25 mouse cellular contexts compared by ENCODE assay signal in the genomic region with DNA sequence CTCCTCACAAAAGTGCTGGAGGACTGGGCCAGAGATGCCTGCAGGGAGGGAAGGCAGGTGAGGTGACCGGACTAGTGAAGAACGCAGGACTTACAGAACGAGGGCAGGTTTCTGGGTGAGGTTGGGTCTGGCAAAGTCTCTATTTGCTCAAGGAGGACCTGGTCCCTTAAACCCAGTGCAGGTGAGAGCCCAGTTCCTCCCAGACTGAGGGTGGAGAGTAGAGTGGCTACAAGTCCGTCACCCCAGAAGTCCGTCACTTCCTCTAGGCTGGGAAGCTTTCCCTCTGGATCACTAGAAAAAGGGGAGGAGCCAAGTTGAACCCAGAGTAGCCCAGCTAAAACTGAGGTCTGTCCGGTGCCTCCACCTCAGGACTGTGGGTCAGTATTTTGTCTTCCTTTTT. TPM values are rescaled to one million over a fixed set of nuclear protein-coding genes. Genes with fewer than 3 reads are reported as not detected.
DNase-seq lines count a peak whose midpoint lies in the region; ATAC-seq and TF ChIP-seq lines count a peak whose summit lies in the region.
"Had no signal": no experiment of that assay in that cellular context is flagged by ENCODE, and none has a peak within 500 bp of the region (broad histone marks: within the 10 kb centered on the region; RNA-seq: fewer than 3 reads in every experiment).

No protein-coding gene starts in this region.

- no peak for DNase-seq in kidney, postnatal 4 days
- no peak for DNase-seq in midbrain, embryonic 10.5 days (ENCODE audit: low spot score)
- DNase-seq in midbrain, postnatal 0 days (ENCODE audit: low spot score) = no peak
- DNase-seq in lung, postnatal 36 days = peak; percentile 24
- DNase-seq in adrenal gland, adult 8-10 months = no peak
- DNase-seq in testis, postnatal 10 days (ENCODE audit: low spot score) = no peak
- DNase-seq: adrenal gland, postnatal 25 days; cerebellum, adult 11-12 months; cerebellum, adult 9-11 months; embryo, embryonic 11 days; forebrain, postnatal 0 days; gastrocnemius, postnatal 10 days; kidney, adult 2 months; layer of hippocampus, adult 9-11 months; liver; spleen, adult 18-20 months had no signal

- no peaks in the 10 kb centered on the region for H3K9me3 ChIP-seq in kidney, embryonic 16.5 days (ENCODE audit: low read length)
- no peaks in the 10 kb centered on the region for H3K9me3 ChIP-seq in midbrain, embryonic 10.5 days (replicated peaks)
- no peaks in the 10 kb centered on the region for H3K9me3 ChIP-seq in midbrain, postnatal 0 days (ENCODE audit: low read length)
- no peaks in the 10 kb centered on the region for H3K9me3 ChIP-seq in intestine, embryonic 15.5 days
- H3K9me3 ChIP-seq: embryonic facial prominence, embryonic 13.5 days; forebrain, embryonic 12.5 days; heart, embryonic 15.5 days; hindbrain, embryonic 12.5 days had no signal

- no peaks in the 10 kb centered on the region for H3K27me3 ChIP-seq in kidney, embryonic 16.5 days (ENCODE audit: insufficient read depth, low read length)
- H3K27me3 ChIP-seq in midbrain, embryonic 10.5 days (ENCODE audit: low read depth, poor library complexity, severe bottlenecking) = peaks cover 2% of the 10 kb centered on the region; the same call in 1 of the 2 replicates
- H3K27me3 ChIP-seq in midbrain, postnatal 0 days (ENCODE audit: insufficient read depth, low read length) = no peaks in the 10 kb centered on the region; the same call in 1 of the 2 replicates
- no peaks in the 10 kb centered on the region for H3K27me3 ChIP-seq in intestine, embryonic 15.5 days (replicated peaks)
- H3K27me3 ChIP-seq: forebrain, embryonic 12.5 days had no signal

- H3K4me3 ChIP-seq in kidney, embryonic 16.5 days (ENCODE audit: low read length) = no peak overlapping the region
- H3K4me3 ChIP-seq in midbrain, embryonic 10.5 days = 0 out of 2 replicates have a peak overlapping the region, but pooled peaks have one; percentile 45
- H3K4me3 ChIP-seq in midbrain, postnatal 0 days (ENCODE audit: low read depth, low read length) = no peak overlapping the region
- H3K4me3 ChIP-seq in intestine, embryonic 15.5 days (replicated peaks) = no peak overlapping the region
- H3K4me3 ChIP-seq: embryonic facial prominence, embryonic 13.5 days; forebrain, embryonic 12.5 days; heart, embryonic 15.5 days; hindbrain, embryonic 12.5 days had no signal

- peak overlapping the region; percentile 91; the same call in 1 of the 2 replicates for H3K27ac ChIP-seq in kidney, embryonic 16.5 days (ENCODE audit: low read length)
- peak overlapping the region; percentile 95 for H3K27ac ChIP-seq in midbrain, embryonic 10.5 days (replicated peaks)
- no peak overlapping the region for H3K27ac ChIP-seq in midbrain, postnatal 0 days (ENCODE audit: low read depth, low read length)
- no peak overlapping the region for H3K27ac ChIP-seq in intestine, embryonic 15.5 days
- H3K27ac ChIP-seq: embryonic facial prominence, embryonic 13.5 days; heart, embryonic 15.5 days; hindbrain, embryonic 12.5 days had no signal

- no peak overlapping the region for H3K9ac ChIP-seq in kidney, embryonic 16.5 days (replicated peaks; ENCODE audit: low read length)
- H3K9ac ChIP-seq in midbrain, postnatal 0 days (replicated peaks; ENCODE audit: low read length, poor library complexity, severe bottlenecking) = no peak overlapping the region
- no peak overlapping the region for H3K9ac ChIP-seq in intestine, embryonic 15.5 days
- H3K9ac ChIP-seq: embryonic facial prominence, embryonic 13.5 days; forebrain, embryonic 12.5 days; forebrain, postnatal 0 days; heart, embryonic 15.5 days; hindbrain, embryonic 12.5 days had no signal

- WGBS in kidney, embryonic 16.5 days = 67% methylated on average over 6 of the region's 6 CpGs
- WGBS in midbrain, embryonic 10.5 days = 77% methylated on average over 6 of the region's 6 CpGs
- WGBS in midbrain, postnatal 0 days = 80% methylated on average over 6 of the region's 6 CpGs
- WGBS in intestine, embryonic 15.5 days = 57% methylated on average over 6 of the region's 6 CpGs

- H3K4me2 ChIP-seq in kidney, embryonic 16.5 days (replicated peaks; ENCODE audit: low read depth, low read length) = no peak overlapping the region
- no peak overlapping the region for H3K4me2 ChIP-seq in midbrain, postnatal 0 days (ENCODE audit: low read depth, low read length, poor library complexity, severe bottlenecking)
- no peak overlapping the region for H3K4me2 ChIP-seq in intestine, embryonic 15.5 days (replicated peaks)
- H3K4me2 ChIP-seq: embryonic facial prominence, embryonic 13.5 days; forebrain, embryonic 12.5 days; heart, embryonic 15.5 days; hindbrain, embryonic 12.5 days had no signal

- no peaks in the 10 kb centered on the region for H3K36me3 ChIP-seq in kidney, embryonic 16.5 days (ENCODE audit: insufficient read depth, low read length)
- H3K36me3 ChIP-seq in midbrain, embryonic 10.5 days = peaks cover 25% of the 10 kb centered on the region
- no peaks in the 10 kb centered on the region for H3K36me3 ChIP-seq in midbrain, postnatal 0 days (ENCODE audit: insufficient read depth, low read length)
- H3K36me3 ChIP-seq in intestine, embryonic 15.5 days = no peaks in the 10 kb centered on the region
- H3K36me3 ChIP-seq: embryonic facial prominence, embryonic 13.5 days; forebrain, embryonic 12.5 days; heart, embryonic 15.5 days; hindbrain, embryonic 12.5 days had no signal

- H3K4me1 ChIP-seq in kidney, embryonic 16.5 days (ENCODE audit: insufficient read depth, low read length) = peaks cover 48% of the 10 kb centered on the region
- H3K4me1 ChIP-seq in midbrain, embryonic 10.5 days = peaks cover 98% of the 10 kb centered on the region
- no peaks in the 10 kb centered on the region for H3K4me1 ChIP-seq in midbrain, postnatal 0 days (ENCODE audit: insufficient read depth, low read length)
- H3K4me1 ChIP-seq in intestine, embryonic 15.5 days (replicated peaks) = peaks cover 25% of the 10 kb centered on the region

- no peak for ATAC-seq in kidney, embryonic 16.5 days (ENCODE audit: low FRiP score, low TSS enrichment)
- no peak for ATAC-seq in midbrain, postnatal 0 days (ENCODE audit: low FRiP score)
- ATAC-seq in intestine, embryonic 15.5 days = peak; percentile 60
- ATAC-seq: CD4-positive, CD25-positive, alpha-beta regulatory T cell, adult 4 months; forebrain, postnatal 0 days had no signal

- TF ChIP-seq CTCF in midbrain, postnatal 0 days (IDR thresholded peaks at IDR 0.05) = no peak

RNA-seq across cellular contexts. Expression of gene Slc45a3, which starts 11.2 kb away (rescaled TPM):
- polyA plus RNA-seq in kidney, embryonic 16.5 days (2015; fragmentation: Nextera tagmentation; extraction: Ambion mirVana) = 8.6 and 9.7 TPM in 2 replicates
- polyA plus RNA-seq in midbrain, embryonic 10.5 days (2016; fragmentation: Nextera tagmentation; extraction: Ambion mirVana) = 18.6 and 22.3 TPM in 2 replicates
- total RNA-seq in midbrain, postnatal 0 days (2014; rRNA removed) = 0.80 and 1.3 TPM in 2 replicates
- 0.38 and 0.63 TPM in 2 replicates for polyA plus RNA-seq in midbrain, postnatal 0 days (2015; fragmentation: Nextera tagmentation; extraction: Ambion mirVana)
- polyA plus RNA-seq in intestine, embryonic 15.5 days (2015; fragmentation: Nextera tagmentation; extraction: Ambion mirVana) = 2.8 and 3.6 TPM in 2 replicates
- 10 to 100 TPM; 18.4 to 53.4 (median 36.3) TPM for total RNA-seq in adrenal gland, adult 8-10 months (2022)
- total RNA-seq: monocyte, adult 5-6 weeks; neutrophil, adult 5-6 weeks had no signal

RNA-seq across cellular contexts. Expression of gene Elk4, which starts 33.4 kb away (rescaled TPM):
- polyA plus RNA-seq in kidney, embryonic 16.5 days (2015; fragmentation: Nextera tagmentation; extraction: Ambion mirVana) = 19.0 and 23.2 TPM in 2 replicates
- 12.5 and 13.3 TPM in 2 replicates for polyA plus RNA-seq in midbrain, embryonic 10.5 days (2016; fragmentation: Nextera tagmentation; extraction: Ambion mirVana)
- 17.6 and 23.4 TPM in 2 replicates for total RNA-seq in midbrain, postnatal 0 days (2014; rRNA removed)
- polyA plus RNA-seq in midbrain, postnatal 0 days (2015; fragmentation: Nextera tagmentation; extraction: Ambion mirVana) = 6.0 and 8.1 TPM in 2 replicates
- polyA plus RNA-seq in intestine, embryonic 15.5 days (2015; fragmentation: Nextera tagmentation; extraction: Ambion mirVana) = 15.2 and 16.0 TPM in 2 replicates
- 100 to 1,000 TPM in 3 of 4 experiments, 10 to 100 TPM in 1; 91.7 to 118 (median 106) TPM for total RNA-seq in adrenal gland, adult 8-10 months (2022)

Comparison
In these comparisons a context has a peak if more than half of its experiments do, and no peak if none do; other contexts are left out.
1. H3K27ac ChIP-seq: peak in kidney, embryonic 16.5 days (single experiment) and midbrain, embryonic 10.5 days (single experiment); none in midbrain, postnatal 0 days (single experiment) and intestine, embryonic 15.5 days (single experiment).